Mouse (Mus musculus) embryo, embryonic 10.5 days (tissue): ENCODE data around the gene Gm20388.

Source experiments
- DNase-seq: peaks from one replicate; pipeline ENCODE4 v3.0.0-alpha.2; 2015; ENCODE audit warnings: low spot score

The Gm20388 gene

DNA sequence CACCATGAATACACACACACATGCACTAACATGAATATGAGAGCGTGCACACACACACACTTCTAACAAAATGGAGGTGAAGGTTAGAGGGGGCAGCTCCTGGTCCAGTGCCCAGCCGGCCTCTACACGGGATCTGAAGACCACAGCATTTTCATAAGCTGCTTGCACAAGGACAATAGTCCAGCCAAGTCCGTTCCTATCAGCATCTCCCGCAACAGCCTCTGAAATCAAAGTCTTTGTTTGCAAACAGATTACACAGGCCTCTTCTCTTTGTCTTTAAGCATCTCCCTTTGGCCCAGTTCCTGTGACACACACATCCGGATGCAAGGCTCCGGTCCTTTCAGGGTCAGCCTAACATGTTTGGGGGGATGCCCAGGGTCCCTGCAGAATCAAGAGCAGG, 1958.3 kb downstream of the Gm20388 start:
- DNase-seq: no peak

DNA sequence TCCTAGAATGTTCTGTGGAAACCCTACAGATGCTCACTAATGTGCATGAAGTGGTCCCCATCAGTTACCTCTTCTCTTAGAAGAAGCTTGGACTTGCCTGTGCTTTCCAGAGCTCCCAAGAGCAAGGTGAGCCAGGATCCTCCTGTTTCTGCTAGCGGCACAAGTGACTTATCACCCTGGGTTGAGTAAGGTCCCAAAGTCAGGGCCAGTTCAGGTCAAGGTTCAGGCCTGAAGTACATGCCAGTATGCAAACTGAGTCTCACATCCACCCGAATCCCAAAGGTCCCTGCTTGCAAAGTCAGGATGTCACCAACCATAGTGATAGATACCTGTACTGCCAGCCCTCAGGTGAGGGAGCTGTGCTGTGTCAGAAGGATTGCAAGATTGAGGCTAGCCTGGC, 1959.5 kb downstream of the Gm20388 start:
- DNase-seq: no peak

DNA sequence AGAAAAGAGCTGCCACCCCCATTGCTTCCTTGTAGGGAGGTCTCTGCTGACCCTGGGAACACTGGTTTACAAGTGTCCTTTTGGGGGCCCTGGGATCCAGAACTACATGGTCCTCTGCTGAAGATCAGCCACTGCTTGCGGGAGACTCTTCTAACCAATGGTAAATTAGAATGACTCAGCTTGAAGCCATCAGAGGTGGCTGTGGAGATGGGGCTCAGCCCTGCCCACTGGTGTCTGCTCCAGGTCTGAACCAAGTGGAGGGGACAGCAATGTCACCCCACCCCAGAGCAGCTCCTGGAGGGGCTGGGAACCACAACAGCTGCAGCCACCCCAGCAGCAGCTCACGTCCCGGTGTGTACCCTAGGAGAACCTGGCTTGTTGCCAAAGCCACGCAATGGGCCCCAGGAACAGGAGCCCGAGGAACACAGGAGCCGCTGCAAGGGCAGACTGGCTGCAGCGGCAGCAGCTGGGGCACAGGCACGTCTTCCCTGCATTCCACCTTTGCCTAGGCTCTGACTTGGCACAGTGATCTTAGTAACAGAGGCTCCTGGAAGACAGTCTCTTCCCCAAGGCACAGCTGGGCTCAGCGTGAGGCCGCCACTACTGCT, 1961.3 kb downstream of the Gm20388 start:
- DNase-seq: no peak

DNA sequence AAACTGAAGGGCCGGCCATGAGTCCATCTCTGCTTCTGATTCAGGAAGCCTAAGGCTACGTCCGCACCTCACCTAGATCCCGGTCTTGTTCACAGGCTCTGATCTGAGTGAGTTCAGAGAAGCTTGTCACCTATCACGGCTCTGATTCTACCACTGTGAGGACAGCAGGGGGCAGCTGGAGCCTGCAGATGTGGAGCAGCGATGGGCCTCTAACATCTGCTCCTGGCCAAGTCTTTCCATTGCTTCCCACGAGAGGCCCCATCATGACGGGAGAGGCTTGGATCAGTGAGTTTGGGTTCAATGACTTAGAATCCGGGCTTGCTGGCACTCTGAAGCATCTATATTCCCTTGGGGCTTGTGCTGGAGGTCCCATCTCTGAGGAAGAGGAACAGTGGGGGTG, 1963.4 kb downstream of the Gm20388 start:
- DNase-seq: peak; percentile 62

DNA sequence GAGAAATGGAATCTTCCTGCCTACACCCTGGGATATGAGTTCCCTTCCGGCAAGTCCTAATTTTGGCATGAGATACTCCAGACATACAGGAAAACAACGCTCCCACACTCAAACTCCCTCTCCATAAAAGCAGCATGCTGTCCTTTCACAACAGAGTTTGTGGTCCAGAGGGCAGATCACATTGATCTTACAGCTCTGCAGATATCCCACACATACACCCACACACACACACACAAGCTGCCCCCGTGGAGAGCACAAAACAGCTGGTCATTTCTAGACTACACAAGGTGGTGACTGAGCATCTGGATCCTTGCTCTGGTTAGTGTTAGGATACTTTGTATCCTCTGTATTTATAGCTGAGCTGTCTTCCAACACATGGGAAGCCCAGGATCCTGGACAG, 1964.4 kb downstream of the Gm20388 start:
- no peak for DNase-seq

DNA sequence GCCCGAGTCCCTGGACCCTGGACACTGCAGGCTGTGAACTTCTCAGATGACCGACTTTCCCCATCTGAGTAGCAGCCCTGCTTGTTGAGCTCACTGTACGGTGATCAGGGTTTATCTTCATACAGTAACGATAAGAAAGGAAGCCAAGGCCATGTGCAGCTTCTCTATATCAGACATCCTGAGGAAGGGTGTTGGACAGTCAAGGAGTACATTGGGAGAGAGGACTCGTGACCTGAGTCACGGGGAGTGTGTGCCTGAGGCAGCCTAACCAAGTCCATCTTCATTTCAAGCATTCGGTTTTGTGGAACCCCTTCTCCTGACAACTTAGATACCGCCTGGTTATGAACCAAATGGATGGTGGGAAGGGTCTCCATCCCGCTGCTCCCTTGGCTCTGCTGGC, 1964.9 kb downstream of the Gm20388 start:
- no peak for DNase-seq

DNA sequence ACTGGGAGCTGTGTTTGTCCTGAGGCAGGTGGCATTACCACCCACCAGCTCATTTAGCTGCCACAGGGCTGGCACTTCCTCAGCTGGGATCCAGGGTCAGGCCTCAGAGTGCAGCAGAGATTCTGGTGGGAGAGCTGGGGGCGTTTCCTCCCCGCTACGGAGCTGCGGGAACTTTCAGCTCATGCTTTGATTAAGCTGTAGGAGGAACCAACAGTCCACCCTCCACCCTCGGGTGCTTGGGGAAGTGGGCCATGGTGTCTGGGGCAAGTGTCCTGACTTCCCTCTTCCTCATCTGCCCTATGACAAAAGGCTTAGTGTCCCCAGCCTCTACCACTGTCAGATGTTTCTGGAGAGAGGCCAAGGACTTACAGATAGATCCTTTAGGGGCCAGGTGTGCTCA, 1966.6 kb downstream of the Gm20388 start:
- DNase-seq: no peak

DNA sequence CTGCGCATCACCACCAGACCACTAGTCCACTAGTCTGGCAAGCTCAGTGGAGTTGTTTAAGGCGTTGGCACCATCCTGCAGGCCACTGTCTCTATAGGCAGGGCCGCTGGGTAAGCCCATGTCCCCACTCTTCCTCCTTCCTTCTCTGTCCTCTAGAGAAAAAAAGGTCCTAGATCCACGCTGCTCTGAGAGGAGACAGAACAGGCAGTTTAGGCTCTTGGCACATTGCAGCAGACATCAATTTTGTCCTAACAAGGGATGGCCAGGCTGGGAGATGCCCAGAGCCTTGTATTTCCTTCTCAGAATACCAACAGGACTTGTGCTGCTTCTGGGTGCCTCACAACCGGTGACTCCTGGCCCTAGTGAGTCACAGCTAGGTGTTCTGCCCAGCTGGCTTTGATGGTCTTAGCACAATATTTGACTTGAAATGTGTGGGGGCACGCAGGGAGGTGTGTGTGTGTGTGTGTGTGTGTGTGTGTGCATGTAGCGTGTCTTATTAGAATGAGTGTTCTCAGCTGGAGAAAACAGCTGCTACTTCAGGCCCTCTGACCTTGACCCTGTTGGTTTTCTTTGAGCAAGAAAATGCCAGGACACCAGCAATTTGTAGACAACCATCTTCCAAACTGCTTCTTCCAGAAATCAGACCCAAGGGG, 1967.3 kb downstream of the Gm20388 start:
- DNase-seq: no peak

DNA sequence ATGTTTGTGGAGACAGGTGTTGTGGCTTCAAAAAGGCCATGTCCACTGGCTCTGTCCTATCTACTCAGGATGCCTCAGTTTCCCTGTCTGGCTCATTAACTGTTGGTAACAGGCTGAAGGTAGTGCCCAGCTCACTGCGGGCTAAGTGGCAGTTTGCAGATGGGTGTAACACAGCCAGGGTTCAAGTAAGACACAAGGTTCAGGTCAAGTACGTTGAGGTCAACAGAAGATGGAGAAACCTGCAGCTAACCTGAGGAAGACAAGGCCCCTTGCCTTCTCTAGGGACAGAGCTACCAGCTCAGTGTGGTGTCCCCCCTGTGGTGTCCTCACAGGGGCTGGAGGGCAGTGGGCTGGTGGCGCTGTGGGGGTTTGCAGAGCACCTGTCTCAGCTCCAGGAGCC, 1969.1 kb downstream of the Gm20388 start:
- DNase-seq: no peak

DNA sequence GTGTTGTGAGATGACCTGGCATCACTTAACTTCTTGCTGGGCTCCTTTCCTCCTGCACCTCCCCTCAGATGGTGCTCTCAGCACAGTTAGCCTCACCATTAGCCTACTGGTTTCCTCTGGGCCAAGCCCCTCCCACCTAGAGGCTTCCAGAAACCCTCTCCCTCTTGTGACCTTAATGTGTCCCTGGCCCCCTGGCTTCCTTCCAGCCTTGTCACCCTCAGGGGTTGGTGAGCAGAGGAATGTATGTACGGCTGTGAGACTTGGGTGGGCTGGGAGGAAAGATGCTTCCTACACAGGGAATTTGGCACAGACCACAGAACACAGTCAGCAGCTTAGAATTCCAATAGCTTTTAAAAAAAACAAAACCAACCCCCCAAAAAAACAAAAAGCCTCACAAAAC, 1970.2 kb downstream of the Gm20388 start:
- DNase-seq: no peak

DNA sequence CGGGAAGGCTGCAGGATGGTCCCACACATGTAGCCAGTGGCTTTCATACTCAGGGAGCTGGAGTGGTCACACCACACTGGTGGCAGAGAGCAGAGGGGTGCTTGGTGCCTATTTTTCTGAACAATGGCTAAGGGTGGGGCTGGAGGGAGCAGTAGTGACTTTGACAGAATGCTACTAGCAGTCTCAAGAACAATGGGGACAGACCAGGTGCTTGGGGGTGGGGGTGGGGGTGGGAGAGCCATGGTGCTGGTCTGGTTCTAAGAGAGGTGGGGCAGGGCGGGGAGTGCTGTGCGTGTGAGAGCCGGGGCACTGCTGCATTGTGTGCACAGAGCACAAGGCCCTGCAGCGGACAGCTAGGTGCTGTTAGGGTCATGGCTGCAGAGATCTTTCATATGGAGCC, 1971.3 kb downstream of the Gm20388 start:
- DNase-seq: no peak

DNA sequence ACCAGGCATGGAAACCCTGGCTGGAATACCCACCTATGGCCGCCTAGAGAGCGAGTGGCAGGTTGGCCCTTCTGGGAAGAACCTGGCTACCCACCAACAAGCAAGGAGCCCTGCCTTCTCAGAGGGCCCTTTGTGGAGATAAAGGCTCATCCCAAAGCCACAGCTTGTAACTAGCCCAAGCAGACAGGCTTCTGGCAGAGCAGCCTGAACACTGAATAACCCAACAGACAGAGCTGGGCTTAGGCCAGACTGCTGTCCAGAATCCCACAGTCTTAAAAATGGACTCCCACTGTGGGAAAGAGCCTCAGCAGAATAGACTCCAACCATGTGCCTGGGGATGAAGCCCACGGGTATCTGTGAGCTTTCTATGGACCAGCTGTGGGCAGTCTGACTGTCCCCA, 1973.5 kb downstream of the Gm20388 start:
- DNase-seq: no peak

DNA sequence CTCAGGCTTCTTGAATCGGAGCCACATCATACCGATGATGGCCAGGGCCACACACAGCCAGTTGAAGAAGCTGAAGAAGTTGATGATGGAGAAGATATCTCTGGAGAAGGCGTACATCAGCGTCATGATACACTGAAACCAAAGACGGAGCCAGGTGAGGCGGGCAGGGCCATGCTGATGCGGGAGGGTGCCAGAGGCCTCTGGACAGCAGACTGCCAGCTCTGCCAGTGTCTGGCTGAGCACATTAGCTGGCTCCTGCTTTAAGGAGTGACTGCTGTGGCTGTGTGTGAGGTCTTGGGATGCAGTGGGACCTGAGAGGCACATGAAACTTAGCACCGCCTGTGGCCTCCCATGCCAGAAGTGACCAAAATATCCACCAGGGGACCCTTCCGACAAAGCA, 1974.4 kb downstream of the Gm20388 start:
- DNase-seq: no peak

DNA sequence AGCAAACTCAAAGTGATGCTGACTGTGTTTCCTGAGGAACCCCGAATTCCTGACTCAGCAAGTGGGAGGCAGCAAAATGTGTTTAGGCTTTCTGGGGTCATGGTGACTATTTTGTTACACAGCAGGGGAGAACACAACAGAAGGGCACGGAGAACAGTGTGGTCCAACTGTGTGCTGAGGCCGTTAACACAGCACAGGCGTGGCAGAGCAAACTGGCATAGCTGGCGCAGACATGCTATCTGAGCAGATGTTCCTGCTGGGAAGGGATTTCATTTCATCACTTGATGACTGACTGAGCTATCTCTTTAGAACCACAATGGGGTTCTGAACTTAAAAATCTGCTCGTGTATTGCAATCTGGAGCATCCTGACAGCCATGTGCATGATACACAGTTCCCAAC, 1974.8 kb downstream of the Gm20388 start:
- no peak for DNase-seq

DNA sequence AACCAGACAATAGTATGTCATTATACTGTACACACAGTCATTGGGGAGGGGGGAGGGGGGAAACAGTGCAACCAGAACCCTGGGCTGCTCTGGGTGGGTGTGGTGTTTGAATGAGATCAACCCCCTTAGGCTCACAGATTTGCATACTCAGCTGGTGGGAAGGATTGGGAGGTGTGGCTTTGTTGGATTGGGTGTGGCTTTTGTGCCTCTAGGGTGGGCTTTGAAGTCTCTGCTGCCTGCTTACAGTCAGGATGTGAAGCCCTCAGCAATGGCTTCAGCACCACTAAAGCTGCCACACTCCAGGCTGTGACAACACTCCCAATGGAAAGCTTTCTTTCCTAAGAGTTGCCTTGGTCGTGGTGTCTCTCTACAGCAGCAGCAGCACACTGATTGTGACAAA, 1976.9 kb downstream of the Gm20388 start:
- no peak for DNase-seq

DNA sequence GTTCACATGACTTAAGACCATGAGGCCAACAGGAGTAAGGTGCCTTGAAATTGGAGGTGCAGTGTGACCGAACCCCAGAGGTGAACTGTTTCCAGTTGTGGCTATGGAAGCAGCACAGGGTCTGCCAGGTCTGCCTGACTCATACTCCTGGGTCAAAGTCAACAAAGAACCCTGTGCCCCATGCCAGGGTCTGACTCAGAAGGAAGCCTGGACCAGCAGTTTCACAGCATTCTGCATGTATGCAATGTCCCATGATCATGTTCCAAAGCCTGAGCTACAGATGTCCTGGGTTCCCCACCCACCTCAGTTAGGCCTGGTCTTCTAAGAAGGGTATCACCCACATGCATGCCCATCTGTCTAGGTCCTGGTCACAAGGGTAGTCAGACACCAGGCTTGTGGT, 1978.7 kb downstream of the Gm20388 start:
- DNase-seq: no peak

DNA sequence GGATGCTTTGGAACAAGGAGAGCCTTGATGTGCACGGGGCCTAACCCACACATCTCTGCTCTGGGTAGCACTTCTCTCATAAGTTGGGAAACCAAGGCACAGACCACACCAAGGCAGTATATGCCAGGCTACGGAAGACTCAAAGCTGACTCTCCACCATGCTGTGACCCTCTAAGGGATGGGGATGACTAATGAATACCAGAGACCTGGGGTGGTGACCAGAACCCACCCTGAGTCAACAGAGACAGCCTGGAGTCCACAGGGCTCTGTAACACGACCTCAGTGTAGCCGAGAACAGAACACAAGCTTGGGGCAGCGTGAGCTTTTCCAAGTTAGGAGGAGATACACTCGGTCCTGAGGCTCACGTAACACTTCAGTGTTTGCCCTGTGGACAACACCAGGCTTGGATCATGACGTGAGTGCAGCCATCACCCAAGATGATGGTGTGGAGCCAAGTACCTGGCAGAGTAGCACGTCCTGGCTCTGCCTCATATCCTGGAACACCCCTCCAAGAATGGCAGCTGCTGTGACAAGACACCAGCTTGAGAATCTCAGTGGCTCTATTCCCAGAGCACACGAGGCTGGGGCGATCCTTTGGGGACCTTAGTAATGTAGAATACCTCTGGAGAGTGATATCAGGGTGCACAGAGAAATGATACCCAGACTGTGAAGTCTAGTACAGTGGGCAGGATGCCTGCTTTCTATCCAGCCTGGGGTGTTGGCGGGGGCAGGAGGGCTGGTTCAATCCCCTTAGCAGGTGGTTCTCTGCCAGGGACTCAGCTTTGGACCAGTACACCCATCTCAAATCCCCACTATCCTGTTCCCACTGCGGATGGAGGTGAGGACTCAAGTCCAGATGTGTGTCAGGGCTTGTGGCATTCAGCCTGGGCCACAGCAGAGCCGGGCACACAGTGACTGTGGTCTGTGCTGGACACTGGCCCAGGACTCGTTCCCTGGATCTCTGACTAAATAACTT, 1979.5 kb downstream of the Gm20388 start:
- no peak for DNase-seq

DNA sequence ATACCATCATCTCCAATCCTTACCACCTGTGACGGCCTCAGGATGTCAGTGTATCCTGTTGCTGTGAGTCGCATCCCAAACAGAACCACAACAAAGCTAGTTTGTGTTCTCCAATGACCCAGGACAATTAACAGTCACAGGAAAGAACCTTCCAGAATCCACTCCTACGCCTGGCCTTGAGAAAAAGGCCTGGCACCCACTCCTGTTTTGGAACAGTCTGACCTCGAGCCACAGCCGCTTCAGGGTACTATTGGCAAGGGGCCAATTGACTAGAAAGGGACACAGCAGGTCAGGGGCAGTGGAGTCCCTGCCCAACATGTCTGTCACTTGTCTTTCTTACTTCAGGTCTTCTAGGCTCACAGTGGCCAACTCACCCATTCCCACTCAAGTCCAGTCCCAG, 1982.2 kb downstream of the Gm20388 start:
- DNase-seq: no peak

DNA sequence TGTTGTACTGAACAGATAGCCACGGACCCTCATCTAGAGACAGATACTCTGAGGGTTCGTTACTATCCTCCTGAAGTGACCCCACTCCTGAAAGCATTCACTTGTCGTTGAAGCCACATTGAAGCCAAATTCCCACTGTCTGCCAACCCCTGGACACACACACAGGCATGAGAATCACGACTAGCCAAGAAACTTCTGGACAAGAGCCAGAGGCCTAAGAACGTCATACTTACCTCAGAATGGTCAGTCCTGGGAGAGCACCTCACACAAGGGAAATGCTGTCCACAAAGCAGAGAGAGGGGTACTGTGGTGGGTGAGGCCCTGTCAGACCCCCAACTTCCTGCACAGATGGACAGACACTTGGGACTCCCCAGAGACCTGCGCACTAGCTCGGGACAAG, 1985.3 kb downstream of the Gm20388 start:
- no peak for DNase-seq

DNA sequence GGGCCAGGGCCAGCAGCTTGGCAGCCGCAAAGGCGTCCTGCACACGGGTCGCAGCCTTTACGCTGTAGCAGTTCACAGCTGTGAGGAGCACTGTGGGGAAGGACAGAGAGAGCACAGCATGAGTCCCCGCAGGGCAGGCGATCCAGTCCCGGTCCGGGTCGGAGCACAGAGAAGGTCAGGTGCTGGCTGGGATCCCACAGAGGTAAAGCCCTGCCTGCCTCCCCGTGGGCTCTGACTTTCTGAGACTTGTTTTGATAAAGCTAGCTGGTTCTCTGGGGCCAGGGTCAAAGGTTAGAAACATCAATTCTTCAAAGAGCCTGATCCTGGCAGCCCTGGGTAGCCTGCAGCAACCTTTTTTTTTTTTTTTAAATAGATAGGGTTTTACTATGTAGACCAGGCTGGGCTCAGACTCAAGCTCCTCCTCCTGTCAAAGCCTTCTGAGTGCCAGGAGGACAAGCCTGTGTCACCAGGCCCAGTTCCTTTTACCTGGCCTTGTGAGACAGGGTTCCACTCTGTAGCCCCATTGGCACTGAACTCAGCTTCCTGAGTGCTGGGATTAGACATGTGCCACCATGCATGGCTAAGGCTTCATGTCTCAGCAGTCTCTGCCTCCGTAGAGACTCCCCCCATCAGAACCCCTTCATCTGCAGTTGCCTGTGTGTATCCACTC, 1986.0 kb downstream of the Gm20388 start:
- peak; percentile 52 for DNase-seq

DNA sequence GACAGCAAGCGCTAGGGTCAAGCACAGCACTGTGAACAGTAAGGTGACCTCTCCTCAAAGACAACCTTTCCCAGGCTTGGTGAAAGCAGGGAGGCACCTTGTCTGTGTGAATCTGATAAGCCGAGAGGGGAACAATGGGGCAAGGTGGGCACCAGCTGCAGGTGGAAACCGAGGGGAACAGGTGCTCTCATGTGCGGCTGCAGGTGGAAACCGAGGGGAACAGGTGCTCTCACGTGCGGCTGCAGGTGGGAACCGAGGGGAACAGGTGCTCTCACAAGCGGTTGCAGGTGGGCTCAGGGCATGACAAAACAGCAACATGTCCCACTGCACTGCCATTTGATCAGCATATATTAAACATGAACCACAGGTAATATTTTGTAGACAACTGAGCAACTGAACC, 1986.6 kb downstream of the Gm20388 start:
- no peak for DNase-seq

DNA sequence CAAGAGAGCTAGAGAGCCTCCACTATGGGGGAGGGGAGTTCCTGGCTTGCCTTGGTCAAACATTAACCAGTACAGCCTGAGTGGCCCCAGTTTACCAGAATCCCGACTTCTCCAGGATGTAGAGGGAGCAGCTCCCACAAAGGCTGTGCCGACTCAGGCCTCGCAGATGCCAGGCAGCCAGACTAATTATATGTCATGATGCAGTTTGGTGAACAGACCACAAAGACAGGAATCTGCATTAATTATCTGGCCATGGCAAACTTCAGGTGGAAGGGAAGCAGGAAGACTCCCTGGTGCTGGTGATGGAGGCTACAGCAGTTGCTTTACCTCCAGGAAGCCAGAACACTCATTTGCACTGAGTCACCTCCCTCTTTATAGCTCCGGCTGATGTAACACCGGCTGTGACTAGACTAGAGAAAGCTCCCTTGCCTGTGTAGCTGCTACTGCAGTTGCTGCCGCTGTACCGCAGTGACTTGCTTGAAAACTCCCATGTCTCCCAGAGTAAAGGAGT, 1987.3 kb downstream of the Gm20388 start:
- DNase-seq: no peak
